Mouse (Mus musculus) lung, postnatal 0 days (tissue): ENCODE results near the gene Slc41a2.

Experiments
- CTCF ChIP-seq: IDR thresholded peaks from 2 replicates; pipeline ENCODE4 v1.5.1; 2016; ENCODE audit warnings: antibody characterized with exemption, mild to moderate bottlenecking
- EP300 ChIP-seq: IDR thresholded peaks from 2 replicates; pipeline ENCODE4 v1.6.1; 2016; ENCODE audit warnings: antibody characterized with exemption, mild to moderate bottlenecking, control low read depth

DNA sequence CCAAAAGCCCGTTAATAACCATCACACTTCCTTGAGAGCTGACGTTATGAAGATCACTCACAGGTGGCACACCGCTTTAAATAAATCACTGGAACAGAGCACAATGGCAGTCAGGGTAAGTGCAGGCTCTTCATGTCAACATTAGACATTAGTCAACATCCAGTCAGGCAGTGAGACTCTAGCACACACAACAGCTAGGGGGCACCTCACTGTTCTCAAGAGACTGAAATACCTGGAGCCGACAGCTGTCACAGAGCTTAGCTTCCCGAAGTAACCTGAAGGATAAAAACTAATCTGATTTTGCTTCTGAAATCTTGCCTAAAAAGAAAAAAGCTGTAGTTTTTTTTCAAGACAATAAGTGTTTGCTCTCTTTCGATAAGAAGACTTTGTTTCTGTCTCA is 49.9 kb downstream of the Slc41a2 start:
- TF ChIP-seq EP300 (no peak), CTCF (peak; percentile 54)
